Mouse (Mus musculus) fibroblast of lung, adult 2 months (primary cell): ENCODE measurements around the gene Aars2.

Experiments
- DNase-seq: peaks from one replicate; pipeline ENCODE4 v3.0.0-alpha.2; 2011; ENCODE audit warnings: low read depth

Gene Aars2

DNA sequence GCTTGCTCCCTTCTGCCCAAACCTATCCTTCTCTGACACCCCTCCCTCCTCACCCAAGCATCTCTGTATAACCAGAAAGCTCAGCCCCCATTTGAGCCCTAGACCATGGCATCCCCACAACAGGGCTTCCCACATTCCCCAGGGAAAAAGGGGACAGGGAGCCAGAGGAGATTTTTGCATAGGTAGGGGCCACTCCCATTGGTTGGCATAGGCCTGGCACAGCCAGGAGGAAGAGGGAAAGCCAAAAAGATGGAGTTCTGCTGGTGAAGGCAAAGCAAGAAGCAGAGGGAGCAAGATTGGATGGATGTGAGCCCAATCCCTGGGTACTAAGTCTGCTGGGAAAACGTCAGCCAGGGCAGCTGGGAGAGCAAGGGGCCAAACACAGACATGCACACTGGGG, 36.5 kb downstream of the Aars2 start:
- no peak for DNase-seq

DNA sequence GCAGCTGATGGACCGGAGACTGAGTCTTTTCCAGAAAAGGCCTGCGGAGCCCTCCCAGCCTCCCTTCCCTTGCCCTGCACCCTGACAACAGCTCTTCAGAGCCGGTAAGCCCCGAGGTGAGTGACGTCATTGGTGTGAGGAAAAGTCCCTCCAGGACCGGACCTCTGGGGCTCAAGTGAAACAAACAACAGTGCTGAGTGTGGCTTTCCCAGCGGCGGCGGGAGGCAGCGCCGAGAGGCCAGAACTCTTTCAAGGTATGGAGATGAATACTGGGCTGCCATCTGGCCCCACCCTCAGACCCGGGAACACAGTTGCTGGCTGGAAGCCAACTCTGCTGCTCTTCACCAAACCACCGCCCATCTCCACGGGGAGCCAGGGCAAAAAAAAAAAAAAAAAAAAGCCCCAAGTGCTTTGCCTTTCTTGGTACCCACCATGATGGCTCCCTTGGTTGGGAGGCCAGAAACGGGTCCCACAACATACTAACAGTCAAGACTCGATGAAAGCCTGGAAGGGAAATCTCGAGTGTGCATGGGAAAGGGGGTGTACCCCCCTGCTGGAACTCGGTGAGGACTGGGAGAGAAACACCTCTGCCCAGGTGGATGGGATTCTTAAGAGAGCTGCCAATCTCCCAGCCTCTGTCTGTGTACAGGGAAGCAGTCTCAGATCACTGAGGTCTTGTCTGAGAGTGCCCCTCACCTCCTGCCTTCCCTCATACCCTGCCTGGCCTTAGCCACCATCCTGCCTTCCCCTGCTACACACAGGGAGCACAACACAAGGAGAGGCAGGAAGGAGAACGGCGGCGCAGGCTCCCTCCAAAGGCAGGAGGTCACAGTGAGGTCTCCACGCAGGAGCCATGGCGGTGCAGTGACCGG, 37.6 kb downstream of the Aars2 start:
- no peak for DNase-seq

DNA sequence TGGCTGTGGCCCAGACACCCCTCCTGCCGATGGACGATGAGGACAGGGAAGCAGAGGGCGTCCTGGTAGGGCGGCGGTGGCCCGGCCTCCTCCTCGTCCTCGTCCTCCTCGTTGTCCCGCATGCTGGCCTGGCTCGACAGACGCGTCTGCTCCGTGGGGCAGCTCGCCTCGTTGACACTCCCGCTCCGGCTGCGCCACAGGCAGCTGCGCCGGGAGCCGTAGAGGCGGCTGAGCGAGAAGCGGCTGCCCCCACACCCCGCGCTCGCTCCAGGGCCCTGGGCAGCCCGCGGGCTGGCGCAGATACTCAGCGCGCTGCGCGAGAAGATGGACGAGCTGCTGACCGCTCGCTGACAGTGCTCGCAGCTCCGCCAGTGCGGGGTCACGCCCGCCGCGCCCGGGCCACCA, 38.2 kb downstream of the Aars2 start:
- DNase-seq, result no peak

DNA sequence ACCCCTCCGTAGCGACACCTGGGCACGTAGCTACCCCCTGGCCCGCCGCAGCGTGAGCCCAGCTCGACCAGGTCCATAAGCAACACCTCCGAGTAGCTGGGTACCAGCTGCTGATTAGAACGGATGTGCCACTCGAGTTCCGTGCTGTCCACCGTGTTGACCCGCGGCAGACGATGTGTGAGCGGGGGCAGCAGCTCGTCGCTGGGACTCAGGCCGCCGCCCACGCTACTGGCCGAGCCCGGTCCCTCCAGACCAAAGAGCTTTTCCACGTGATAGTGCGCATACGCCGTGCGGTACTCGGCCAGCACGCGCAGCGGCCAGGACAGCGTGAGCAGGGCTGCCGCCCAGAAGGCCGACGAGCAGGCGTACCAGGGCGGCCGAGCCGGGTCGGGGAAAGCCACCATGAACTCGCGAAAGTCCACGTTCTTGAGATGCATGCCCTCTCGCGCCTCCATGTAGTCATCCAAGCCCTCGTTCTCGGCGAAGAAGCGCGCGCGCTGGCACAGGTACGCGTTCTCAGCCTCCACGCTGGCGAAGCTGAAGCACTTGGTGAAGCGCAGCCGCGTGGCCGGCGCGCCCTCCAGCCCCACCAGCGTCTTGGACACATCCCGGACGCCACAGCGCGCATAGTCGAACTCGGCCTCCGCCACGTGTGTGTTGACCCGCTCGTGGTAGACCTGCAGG, 38.8 kb downstream of the Aars2 start:
- DNase-seq, result no peak

DNA sequence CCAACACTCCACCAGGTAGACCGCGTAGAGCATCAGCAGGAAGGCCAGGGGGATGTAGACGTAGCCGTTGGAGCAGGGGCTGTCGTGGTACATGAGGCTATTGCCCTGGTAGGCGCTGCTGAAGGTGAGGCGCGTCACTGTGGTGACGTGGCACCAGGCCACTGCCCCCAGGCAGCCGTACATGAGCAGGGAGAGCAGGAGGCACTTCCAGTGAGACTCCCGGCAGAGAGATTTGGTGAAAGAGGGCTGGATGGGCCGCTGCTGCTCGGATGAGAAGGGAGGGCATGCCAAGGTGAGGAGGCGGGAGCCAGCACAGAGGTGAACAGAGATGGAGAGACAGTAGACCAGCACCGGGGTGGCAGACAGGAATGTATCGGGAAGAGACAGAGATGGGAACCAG, 40.3 kb downstream of the Aars2 start:
- DNase-seq, result no peak

DNA sequence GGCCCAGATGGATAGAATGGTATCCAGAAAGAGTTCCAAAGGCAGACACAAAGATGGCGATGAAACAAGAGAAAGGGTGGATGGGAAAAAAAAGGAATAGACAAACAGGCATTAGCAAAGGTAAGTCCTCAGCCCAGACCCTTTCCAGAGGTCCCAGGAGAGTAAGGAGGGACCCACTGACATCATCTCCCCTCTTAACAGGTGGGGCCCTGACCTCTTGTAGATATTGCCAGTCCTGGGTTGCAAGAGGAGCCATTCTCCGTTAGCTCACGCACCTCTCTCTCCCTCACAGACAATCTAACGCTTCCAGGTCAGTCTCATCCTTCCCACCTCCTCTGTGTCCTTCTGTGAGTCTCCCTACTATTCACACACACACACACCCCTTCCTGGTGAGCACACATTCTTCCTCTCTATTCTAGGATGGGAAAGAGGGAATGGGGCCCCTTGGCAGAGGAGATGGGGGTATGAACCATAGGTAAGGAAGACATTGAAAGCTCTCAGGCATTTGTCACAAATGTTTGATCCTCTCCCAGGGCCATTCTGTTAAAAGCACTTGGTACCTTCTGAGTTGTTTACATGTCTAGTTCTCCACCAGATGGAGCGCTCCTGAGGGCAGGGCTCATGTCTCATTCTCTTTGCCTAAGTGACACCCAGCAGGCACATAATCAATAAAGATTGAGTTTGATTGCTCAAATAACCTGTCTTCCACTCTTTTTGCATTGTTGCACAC, 41.0 kb downstream of the Aars2 start:
- no peak for DNase-seq

DNA sequence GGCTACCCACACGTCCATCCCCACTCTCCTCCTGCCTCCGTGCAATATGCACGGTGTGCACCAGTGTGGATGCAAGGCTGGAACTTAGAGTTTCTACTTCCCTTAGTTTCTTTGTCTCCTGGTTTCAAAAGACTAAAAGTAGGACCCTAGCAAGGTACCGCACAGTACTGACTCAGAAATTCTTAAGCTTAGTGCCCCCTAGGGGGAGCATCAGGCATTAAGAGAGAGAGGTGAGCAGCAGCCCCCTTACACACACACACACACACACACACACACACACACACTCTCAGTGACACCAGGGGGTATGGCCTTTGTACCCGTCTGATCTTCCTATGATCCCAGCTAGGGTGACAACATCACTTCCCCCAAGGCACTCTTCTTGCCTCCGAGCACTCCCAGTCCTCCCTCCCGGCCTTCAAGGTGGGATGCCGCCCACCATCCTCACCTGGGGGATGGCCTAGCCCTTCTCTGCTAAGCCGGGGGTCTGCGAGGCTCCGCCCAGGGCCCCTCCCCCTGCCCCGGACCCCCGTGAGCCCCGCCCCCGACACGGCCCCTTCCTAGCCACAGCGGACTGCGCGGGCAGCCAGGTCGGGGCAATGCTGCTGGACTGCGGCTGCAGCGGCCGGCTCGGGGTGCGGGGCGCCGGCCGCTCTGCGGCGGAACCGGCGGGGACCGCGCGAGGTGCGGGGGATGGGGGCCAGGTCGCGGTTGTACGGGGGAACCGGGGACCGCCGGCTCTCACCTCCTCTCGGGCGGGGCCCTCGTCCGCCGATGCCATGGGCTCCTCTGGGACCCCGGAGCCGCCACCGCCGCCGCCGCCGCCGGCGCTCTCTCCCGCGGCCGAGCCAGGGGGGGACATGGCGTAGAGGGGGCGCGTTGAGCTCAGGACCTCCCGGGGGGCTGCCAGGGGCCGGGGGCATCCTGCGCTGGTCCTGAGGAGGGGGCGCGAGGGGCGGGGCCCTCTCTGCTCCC, 42.2 kb downstream of the Aars2 start:
- DNase-seq, result no peak

DNA sequence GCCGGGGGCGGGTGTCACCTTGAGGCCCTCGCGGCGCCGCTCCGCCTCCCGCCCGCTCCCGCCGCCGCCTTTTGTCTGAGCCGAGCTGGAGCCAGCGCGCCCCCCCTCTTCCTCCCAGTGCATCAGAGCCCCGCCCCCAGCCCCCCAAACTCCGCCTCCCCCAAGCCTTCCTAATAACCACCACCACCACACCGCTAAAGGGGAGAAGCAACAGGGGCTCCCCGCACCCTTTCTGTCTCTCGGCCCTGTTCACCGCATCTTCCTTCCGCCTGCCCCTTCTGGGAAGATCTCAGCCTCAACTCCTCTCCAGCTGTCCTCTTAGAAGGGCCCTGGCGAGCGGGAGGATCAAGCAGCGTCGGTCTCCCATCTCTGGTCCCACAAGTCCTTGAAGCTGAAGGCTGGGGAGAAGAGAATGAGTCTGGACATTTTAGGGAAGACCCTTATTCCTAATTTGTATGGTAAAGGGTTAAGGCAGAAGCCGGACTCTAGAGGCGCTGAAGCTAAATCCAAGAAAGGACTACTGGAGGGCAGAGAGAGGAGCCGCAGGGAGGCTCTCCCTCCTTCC, 43.1 kb downstream of the Aars2 start, which contains the start of gene Tmem151b:
Gene Tmem151b, minus strand, starts transcription at position 61 of the 565 bp plus-strand sequence.
- DNase-seq, result no peak

DNA sequence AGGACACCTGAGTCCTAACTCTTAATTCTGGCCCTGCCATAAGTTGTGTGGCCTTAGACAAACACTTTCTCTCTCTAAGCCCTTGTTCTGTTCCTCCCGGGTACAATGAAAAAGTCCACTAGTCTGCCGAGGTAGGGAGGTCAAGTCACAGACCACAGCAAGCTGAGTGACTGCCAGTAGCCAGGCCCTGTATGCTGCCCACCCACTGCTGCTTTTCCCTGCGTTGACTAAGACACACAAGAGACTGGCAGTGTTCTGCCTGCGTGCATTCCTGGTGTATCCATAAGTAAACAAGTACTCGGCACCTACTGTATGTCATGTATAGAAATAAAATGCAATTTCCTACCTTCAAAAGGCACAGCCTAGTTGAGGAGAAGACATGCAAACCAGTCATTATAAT, 43.6 kb downstream of the Aars2 start:
- DNase-seq, result no peak

DNA sequence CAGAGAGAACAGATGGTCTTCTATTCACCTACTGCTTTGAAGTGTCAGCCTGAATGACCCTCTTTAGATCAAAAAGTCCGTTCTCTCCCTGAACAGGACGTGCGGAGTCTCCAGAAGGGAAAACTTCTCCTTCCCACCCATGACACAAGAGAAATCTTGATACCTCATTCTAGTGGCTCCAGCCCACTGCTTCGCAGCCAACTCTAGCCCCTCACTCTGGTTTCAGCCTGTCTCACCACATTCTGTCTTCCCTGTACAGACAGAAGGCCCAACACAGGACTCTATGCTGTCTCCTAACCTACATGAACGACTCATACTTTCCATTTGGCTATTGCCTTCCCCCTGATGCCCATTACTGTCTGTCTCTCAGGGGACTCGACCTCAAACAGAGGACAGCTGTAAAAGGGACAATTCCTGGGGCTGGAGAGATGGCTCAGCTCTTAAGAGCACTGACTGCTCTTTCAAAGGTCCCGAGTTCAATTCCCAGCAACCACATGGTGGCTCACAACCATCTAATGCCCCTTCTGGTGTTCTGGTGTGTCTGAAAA, 44.7 kb downstream of the Aars2 start:
- DNase-seq, result no peak

DNA sequence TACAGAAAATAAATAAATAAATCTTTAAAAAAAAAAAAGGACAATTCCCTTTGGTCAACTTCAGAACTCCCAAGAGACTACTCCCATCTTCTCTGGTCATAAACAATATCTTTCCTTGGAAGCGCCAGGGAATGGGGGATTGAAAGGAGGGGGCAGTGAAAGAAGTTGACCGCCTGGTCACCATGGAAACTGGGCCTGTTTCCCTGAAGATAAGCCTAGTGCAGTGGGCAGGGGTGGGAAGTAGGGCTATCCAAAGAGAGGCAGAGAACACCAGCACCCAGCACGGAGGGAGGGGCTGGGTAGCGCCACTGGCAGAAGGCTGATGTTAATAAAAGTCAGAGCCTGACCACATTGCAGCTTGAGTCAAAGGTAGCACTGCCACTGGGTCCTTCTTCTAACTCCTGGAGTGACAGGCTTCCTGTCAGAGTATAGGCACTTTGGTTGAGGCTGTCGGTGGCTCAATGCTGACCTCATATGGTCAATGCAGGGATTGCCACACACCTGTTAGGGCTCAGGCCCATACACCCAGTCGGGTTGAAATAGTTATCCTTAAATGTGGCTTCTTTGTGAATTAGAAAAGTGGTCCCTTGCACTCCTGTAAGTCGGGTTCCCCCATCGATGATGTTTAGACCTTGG, 45.3 kb downstream of the Aars2 start:
- DNase-seq, result peak; percentile 32

DNA sequence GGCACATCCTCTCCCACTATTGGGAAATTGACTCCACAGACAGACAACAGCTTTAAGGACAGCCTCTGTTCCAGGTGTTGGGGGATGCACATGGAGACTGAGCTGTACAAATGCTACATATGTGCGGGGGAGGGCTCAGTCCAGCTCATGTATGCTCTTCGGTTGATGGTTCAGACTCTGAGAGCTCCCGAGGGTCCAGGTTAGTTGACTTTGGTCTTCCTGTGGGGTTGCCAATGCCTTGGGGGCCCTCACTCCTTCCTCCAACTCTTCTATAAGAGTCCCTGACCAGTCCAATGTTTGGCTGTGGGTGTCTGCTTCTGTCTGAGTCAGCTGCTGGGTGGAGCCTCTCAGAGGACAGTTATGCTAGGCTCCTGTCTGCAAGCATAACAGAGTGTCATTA, 46.4 kb downstream of the Aars2 start:
- DNase-seq, result no peak

DNA sequence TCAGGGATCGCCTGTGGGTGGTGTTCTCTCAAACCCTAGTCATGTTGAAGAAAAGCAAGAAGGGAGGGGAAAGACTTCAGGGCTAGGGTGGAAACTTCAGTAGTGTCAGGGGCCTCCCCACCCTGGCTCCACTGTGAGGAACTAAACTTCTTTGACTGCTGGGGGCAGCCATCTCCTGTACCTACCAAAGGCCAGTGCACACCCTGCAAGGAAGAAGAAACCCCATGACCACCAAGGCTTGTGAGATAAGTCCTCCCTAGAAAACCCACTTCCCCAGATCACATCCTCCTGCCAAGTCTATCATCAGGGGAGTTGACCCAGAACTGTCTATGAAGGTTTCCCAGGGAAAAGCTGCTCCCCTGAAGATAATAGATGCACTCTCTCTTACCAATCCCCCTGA, 47.8 kb downstream of the Aars2 start:
- DNase-seq, result no peak

DNA sequence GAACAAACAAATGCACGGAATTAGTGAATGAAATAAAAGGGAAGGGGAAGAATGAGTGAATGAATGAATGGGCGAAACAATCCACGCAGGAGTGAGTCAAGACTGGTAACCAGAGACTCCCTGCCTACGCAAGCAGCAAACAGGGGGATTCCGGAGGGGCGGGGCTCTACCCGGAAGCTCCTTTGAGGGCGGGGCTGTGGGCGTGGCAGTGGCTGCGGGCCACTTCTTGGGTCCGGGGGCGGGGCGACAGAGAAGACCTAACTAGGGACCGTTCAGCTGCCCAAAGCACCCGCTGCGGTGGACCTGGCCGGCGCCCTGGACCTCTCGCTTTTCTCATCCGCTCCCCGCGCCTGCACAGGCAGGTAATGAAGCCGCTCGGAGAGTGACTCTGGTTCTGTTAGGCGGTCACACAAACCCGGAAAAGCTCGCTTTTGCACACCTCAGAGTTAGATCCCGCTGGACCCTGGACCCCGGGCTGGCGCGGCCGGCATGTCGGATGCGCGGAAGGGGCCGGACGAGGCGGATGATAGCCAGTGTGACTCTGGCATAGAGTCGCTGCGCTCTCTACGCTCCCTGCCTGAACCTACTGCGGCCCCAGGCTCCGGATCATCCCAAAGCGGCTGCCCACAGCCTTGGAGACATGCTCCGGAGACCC, 48.9 kb downstream of the Aars2 start, which contains the start of gene Nfkbie:
Gene Nfkbie, plus strand, starts transcription at position 252 of the 655 bp plus-strand sequence.
- peak; percentile 74 for DNase-seq

DNA sequence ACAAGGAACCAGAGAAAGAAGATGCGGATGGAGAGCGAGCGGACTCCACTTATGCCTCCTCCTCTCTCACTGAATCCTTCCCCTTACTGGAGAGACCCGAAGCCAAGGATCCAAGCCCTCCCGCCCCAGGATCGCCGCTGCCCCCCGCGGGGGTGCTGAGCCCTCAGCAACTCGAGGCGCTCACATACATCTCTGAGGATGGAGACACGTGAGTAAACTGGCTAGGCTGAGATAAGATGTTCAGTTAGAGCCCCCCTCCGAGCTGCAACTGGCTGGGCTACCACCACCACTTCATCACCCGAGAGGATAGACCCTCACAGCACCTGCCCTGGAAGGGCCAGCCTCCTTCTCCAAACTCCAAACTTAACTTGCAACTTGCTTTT, 49.5 kb downstream of the Aars2 start:
- DNase-seq, result no peak

DNA sequence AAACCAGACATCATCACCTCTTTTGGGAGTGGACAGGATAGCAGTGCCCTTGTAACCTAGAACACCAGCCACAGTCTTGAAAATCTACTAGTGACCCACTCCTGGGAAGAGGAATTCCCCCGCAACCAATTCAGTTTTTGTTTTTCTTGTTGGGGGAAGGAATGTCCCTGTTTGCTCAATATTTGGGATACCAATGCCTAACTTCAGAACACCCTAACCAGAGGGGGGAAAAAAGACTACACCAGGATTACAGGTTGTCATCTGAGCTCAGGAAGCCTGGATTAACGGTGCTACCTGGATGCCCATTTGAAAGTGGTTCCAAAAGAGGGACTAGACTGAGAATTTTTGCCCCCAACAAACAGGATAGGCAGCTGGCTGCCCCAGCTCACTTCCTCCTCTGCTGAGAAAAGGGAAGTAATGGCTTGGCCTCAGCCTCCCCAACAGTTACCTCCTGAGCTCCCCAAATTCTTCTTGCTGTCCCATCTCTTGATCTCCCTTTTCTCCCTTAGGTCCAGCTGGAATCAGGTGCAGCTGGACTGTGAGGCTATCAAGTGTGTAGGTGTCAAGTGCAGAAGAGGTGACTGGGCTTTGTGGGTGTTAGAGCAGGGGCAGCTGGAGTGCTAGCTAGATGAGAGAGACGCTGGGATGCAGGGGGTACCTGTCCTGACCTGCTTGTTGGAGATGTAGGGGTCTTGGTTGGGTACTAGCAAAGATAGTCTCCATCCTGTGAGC, 50.0 kb downstream of the Aars2 start:
- no peak for DNase-seq

DNA sequence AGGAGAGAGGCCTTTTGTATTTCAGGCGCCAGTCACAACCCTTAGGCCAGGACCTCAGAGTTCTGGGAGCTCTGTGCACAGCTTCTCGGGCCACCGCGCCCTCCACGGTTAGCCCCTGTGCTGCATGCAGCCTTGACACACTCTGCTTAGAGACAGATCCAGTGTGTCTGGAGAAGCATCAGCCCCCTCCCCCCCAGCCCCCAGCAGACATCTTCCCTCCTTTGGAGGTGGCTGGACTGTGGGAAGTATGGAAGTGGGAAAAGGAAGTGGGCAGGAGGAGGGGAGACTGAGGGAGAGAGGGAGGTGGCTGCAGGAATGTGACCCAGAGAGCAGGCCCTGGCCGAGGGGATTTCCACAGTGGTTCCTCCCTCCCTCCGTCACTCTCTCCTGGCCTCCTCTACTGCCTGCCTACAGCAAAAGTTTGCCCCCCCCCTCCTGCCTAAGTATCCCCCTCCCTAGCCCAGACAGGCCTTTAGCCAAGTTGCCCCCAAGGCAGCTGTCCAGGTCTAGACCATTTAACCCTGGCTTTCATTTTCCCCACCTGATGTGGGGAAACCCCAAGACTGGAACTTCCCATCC, 50.7 kb downstream of the Aars2 start:
- no peak for DNase-seq

DNA sequence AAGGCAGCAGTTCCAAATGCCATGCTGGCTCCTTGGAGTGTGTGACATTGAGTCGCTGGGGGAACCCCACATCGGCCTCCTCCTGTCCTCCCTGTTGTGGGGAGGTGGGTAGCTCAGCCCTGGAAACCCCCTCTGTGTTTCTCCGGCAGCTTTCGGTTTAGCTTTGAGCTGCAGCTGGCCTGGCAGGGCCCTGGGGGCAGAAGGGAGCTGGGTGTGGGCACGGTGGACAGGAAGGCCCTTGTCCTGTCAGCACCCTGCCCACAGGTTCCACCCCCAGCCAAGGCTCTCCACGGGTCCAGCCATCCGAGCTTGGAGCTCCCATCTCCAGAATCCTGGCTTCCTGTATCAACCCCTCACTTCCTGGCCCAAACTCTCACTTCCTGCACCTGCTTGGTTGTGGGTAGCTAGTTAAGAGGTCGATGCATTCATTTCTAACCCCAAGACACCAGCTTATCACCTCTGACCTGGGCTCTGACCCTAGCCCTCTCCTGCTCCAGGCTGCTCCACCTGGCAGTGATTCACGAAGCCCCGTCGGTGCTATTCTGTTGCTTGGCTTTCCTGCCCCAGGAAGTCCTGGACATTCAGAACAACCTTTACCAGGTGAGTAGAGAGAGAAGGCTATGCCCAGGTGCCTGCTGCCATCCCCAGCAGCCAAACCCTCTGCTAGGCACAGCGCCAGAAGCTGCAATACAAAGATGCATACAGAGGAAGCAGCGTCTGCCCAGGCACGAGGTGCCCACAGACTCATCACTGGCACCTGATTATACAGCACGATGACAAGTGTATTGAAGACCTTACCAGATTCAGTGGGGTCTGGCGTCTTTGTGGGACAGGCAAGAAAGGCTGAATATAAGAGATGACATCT, 51.6 kb downstream of the Aars2 start:
- DNase-seq, result no peak
